ENCODE assay signal across 8 mouse cellular contexts in genomic region chr6:113696582-113697221, GRCm38 (mm10). TPM values are rescaled to one million over a fixed set of nuclear protein-coding genes. Genes with fewer than 3 reads are reported as not detected.
DNase-seq lines count a peak whose midpoint lies in the region; ATAC-seq lines count a peak whose summit lies in the region.

Tatdn2 (plus strand) TSS chr6:113697050.

- no peaks in the 10 kb centered on the region for H3K27me3 ChIP-seq in hindbrain, embryonic 12.5 days

- H3K27ac ChIP-seq in hindbrain, embryonic 12.5 days: peak within 1 kb of the TSS; percentile 89

- peak; percentile 98 for DNase-seq in NIH3T3 (ENCODE audit: low read depth)
- peak; percentile 95 to 97 for DNase-seq in cerebellum, postnatal 10 days
- DNase-seq in frontal cortex, postnatal 10 days (ENCODE audit: low spot score in 2 of 2): peak; percentile 96 to 97
- peak; percentile 91 to 97 for DNase-seq in layer of hippocampus, postnatal 14 days (ENCODE audit: low spot score in 2 of 2)
- peak; percentile 95 for DNase-seq in lung, postnatal 14 days
- DNase-seq in retina, adult 2 months (ENCODE audit: low read depth, low spot score): peak; percentile 84
- DNase-seq in thymus, postnatal 36 days: peak; percentile 94 to 98

- H3K9ac ChIP-seq in hindbrain, embryonic 12.5 days: peak within 1 kb of the TSS; percentile 86

- peak; percentile 99 for ATAC-seq in hindbrain, embryonic 12.5 days (ENCODE audit: low FRiP score)

- H3K4me3 ChIP-seq in hindbrain, embryonic 12.5 days: peak within 1 kb of the TSS; percentile 92

- peaks cover 17% of the 10 kb centered on the region for H3K4me1 ChIP-seq in hindbrain, embryonic 12.5 days

- H3K9me3 ChIP-seq in hindbrain, embryonic 12.5 days (replicated peaks): no peaks in the 10 kb centered on the region

- peaks cover 12% of the 10 kb centered on the region for H3K36me3 ChIP-seq in hindbrain, embryonic 12.5 days

- H3K4me2 ChIP-seq in hindbrain, embryonic 12.5 days (replicated peaks): peak within 1 kb of the TSS; percentile 99

- WGBS in hindbrain, embryonic 12.5 days: under 1% methylated on average over 58 of the region's 58 CpGs

RNA-seq across cellular contexts. Expression of gene Tatdn2, which starts in this region (rescaled TPM):
- polyA plus RNA-seq in hindbrain, embryonic 12.5 days (2016; fragmentation: Nextera tagmentation; extraction: Ambion mirVana): 0.81 and 1.0 TPM in 2 replicates
- total RNA-seq in layer of hippocampus, postnatal 14 days (2021): 10 to 100 TPM; 66.2 to 72.0 TPM

Comparison
In these comparisons a context has a peak if more than half of its experiments do, and no peak if none do; other contexts are left out.
1. Peak in every context shown above with its lines: DNase-seq, ATAC-seq, H3K4me3 ChIP-seq and H3K27ac ChIP-seq.